Comparison of ENCODE assay signal across 26 mouse cellular contexts in genomic region chr11:82225936-82226335, GRCm38 (mm10).
DNase-seq lines count a peak whose midpoint lies in the region; ATAC-seq and TF ChIP-seq lines count a peak whose summit lies in the region.
"Had no signal": no experiment of that assay in that cellular context is flagged by ENCODE, and none has a peak within 500 bp of the region (broad histone marks: within the 10 kb centered on the region; RNA-seq: fewer than 3 reads in every experiment).

No protein-coding gene starts in this region.

- H3K4me2 ChIP-seq in hindbrain, embryonic 12.5 days (replicated peaks): no peak overlapping the region
- H3K4me2 ChIP-seq in hindbrain, embryonic 11.5 days (replicated peaks; ENCODE audit: low read depth, low read length): no peak overlapping the region
- H3K4me2 ChIP-seq in midbrain, embryonic 13.5 days (replicated peaks): no peak overlapping the region
- no peak overlapping the region for H3K4me2 ChIP-seq in midbrain, embryonic 15.5 days
- no peak overlapping the region for H3K4me2 ChIP-seq in liver, postnatal 0 days (ENCODE audit: low read depth, low read length)
- H3K4me2 ChIP-seq: forebrain, embryonic 13.5 days; heart, embryonic 12.5 days; heart, embryonic 15.5 days had no signal

- peaks cover 3% of the 10 kb centered on the region for H3K4me1 ChIP-seq in hindbrain, embryonic 12.5 days
- H3K4me1 ChIP-seq in hindbrain, embryonic 11.5 days (replicated peaks; ENCODE audit: control insufficient read depth, insufficient read depth, low read length): no peaks in the 10 kb centered on the region
- H3K4me1 ChIP-seq in midbrain, embryonic 13.5 days (replicated peaks): peaks cover 13% of the 10 kb centered on the region
- peaks cover 14% of the 10 kb centered on the region for H3K4me1 ChIP-seq in midbrain, embryonic 15.5 days
- H3K4me1 ChIP-seq in liver, postnatal 0 days (ENCODE audit: insufficient read depth): no peaks in the 10 kb centered on the region
- H3K4me1 ChIP-seq: heart, embryonic 12.5 days; heart, embryonic 15.5 days had no signal

- TF ChIP-seq EP300 in liver, postnatal 0 days (IDR thresholded peaks at IDR 0.05; ENCODE audit: low read depth): no peak

- no peak overlapping the region for H3K9ac ChIP-seq in hindbrain, embryonic 12.5 days
- H3K9ac ChIP-seq in hindbrain, embryonic 11.5 days (ENCODE audit: low read depth, low read length): no peak overlapping the region
- no peak overlapping the region for H3K9ac ChIP-seq in midbrain, embryonic 13.5 days (replicated peaks)
- H3K9ac ChIP-seq in midbrain, embryonic 15.5 days: no peak overlapping the region
- H3K9ac ChIP-seq in liver, postnatal 0 days (replicated peaks): no peak overlapping the region
- H3K9ac ChIP-seq: forebrain, embryonic 13.5 days; heart, embryonic 12.5 days; heart, embryonic 15.5 days had no signal

- H3K9me3 ChIP-seq in hindbrain, embryonic 12.5 days (replicated peaks): no peaks in the 10 kb centered on the region
- no peaks in the 10 kb centered on the region for H3K9me3 ChIP-seq in hindbrain, embryonic 11.5 days (ENCODE audit: control insufficient read depth, low read length)
- H3K9me3 ChIP-seq in midbrain, embryonic 13.5 days: no peaks in the 10 kb centered on the region
- H3K9me3 ChIP-seq in midbrain, embryonic 15.5 days: no peaks in the 10 kb centered on the region
- H3K9me3 ChIP-seq in liver, postnatal 0 days (ENCODE audit: low read length): no peaks in the 10 kb centered on the region
- H3K9me3 ChIP-seq: forebrain, embryonic 10.5 days; forebrain, embryonic 13.5 days; heart, embryonic 12.5 days; heart, embryonic 15.5 days; hindbrain, embryonic 10.5 days had no signal

- H3K27ac ChIP-seq in hindbrain, embryonic 12.5 days: 0 out of 2 replicates have a peak overlapping the region, but pooled peaks have one; percentile 48
- no peak overlapping the region; the same call in 1 of the 2 replicates for H3K27ac ChIP-seq in hindbrain, embryonic 11.5 days (ENCODE audit: low read depth, low read length)
- 0 out of 2 replicates have a peak overlapping the region, but pooled peaks have one; percentile 30 for H3K27ac ChIP-seq in midbrain, embryonic 13.5 days
- no peak overlapping the region for H3K27ac ChIP-seq in midbrain, embryonic 15.5 days
- H3K27ac ChIP-seq in liver, postnatal 0 days (ENCODE audit: low read depth): no peak overlapping the region
- H3K27ac ChIP-seq: forebrain, embryonic 10.5 days; forebrain, embryonic 13.5 days; gastrocnemius, adult 2 months; heart, embryonic 15.5 days; hindbrain, embryonic 10.5 days; hindbrain, postnatal 0 days had no signal

- TF ChIP-seq POLR2A in brain, embryonic 14.5 days (IDR thresholded peaks at IDR 0.05; ENCODE audit: borderline replicate concordance, extremely low read depth, insufficient read depth, insufficient read length, poor library complexity, severe bottlenecking): no peak

- ATAC-seq in hindbrain, embryonic 12.5 days (ENCODE audit: low FRiP score): no peak
- no peak for ATAC-seq in hindbrain, embryonic 11.5 days (ENCODE audit: low FRiP score)
- ATAC-seq in midbrain, embryonic 13.5 days: peak; percentile 48; the same call in 1 of the 2 replicates
- ATAC-seq in midbrain, embryonic 15.5 days (replicated peaks): no peak
- ATAC-seq in liver, postnatal 0 days: no peak
- ATAC-seq: activated CD4-positive, CD25-positive, alpha-beta regulatory T cell, adult 4 months; forebrain, embryonic 13.5 days; forebrain, embryonic 16.5 days; hindbrain, postnatal 0 days had no signal

- no peaks in the 10 kb centered on the region for H3K36me3 ChIP-seq in hindbrain, embryonic 12.5 days
- no peaks in the 10 kb centered on the region for H3K36me3 ChIP-seq in hindbrain, embryonic 11.5 days (ENCODE audit: control insufficient read depth, insufficient read depth, low read length)
- no peaks in the 10 kb centered on the region for H3K36me3 ChIP-seq in midbrain, embryonic 13.5 days
- H3K36me3 ChIP-seq in midbrain, embryonic 15.5 days (replicated peaks): no peaks in the 10 kb centered on the region
- no peaks in the 10 kb centered on the region for H3K36me3 ChIP-seq in liver, postnatal 0 days (replicated peaks; ENCODE audit: insufficient read depth, low read length)
- H3K36me3 ChIP-seq: forebrain, embryonic 10.5 days; heart, embryonic 12.5 days; heart, embryonic 15.5 days; hindbrain, embryonic 10.5 days had no signal

- TF ChIP-seq CTCF in brain, embryonic 14.5 days (IDR thresholded peaks at IDR 0.05; ENCODE audit: borderline replicate concordance, extremely low read depth, insufficient read depth, insufficient read length): no peak
- no peak for TF ChIP-seq CTCF in liver, postnatal 0 days (IDR thresholded peaks at IDR 0.05; ENCODE audit: low read depth)

- H3K4me3 ChIP-seq in hindbrain, embryonic 12.5 days: no peak overlapping the region
- H3K4me3 ChIP-seq in hindbrain, embryonic 11.5 days (ENCODE audit: low read depth, low read length): no peak overlapping the region
- no peak overlapping the region for H3K4me3 ChIP-seq in midbrain, embryonic 13.5 days (replicated peaks)
- H3K4me3 ChIP-seq in midbrain, embryonic 15.5 days: no peak overlapping the region
- no peak overlapping the region for H3K4me3 ChIP-seq in liver, postnatal 0 days (ENCODE audit: low read depth, low read length)
- H3K4me3 ChIP-seq: forebrain, embryonic 10.5 days; forebrain, embryonic 13.5 days; gastrocnemius, adult 2 months; heart, embryonic 12.5 days; heart, embryonic 15.5 days; hindbrain, embryonic 10.5 days had no signal

- no peak for DNase-seq in hindbrain, embryonic 11.5 days (ENCODE audit: low spot score)
- peak; percentile 48 for DNase-seq in brain, embryonic 14.5 days (ENCODE audit: low read depth)
- peak; percentile 76 for DNase-seq in retina, postnatal 1 day
- DNase-seq in liver, postnatal 0 days: no peak
- DNase-seq in kidney, postnatal 10 days: no peak
- DNase-seq: adrenal gland, adult 8-10 months; adrenal gland, postnatal 25 days; cerebellum, adult 18-20 months; cerebellum, adult 9-10 months; cerebellum, postnatal 14 days; gastrocnemius, adult 2 months; gastrocnemius, postnatal 14 days; heart, adult 11 months; heart, postnatal 10 days; heart, postnatal 36 days had no signal

- 66% methylated on average over 8 of the region's 8 CpGs for WGBS in hindbrain, embryonic 12.5 days
- WGBS in hindbrain, embryonic 11.5 days: 77% methylated on average over 8 of the region's 8 CpGs
- WGBS in midbrain, embryonic 13.5 days: 38% methylated on average over 8 of the region's 8 CpGs
- WGBS in midbrain, embryonic 15.5 days: 35% methylated on average over 8 of the region's 8 CpGs
- WGBS in liver, postnatal 0 days (ENCODE audit: insufficient replicate concordance): 69% methylated on average over 8 of the region's 8 CpGs

- H3K27me3 ChIP-seq in hindbrain, embryonic 12.5 days: 0 out of 2 replicates have a peak, but pooled peaks cover 3% of the 10 kb centered on the region
- H3K27me3 ChIP-seq in hindbrain, embryonic 11.5 days (ENCODE audit: control insufficient read depth, insufficient read depth, low read length): no peaks in the 10 kb centered on the region
- peaks cover 27% of the 10 kb centered on the region for H3K27me3 ChIP-seq in midbrain, embryonic 13.5 days
- no peaks in the 10 kb centered on the region; the same call in 1 of the 2 replicates for H3K27me3 ChIP-seq in midbrain, embryonic 15.5 days (replicated peaks)
- no peaks in the 10 kb centered on the region for H3K27me3 ChIP-seq in liver, postnatal 0 days (ENCODE audit: insufficient read depth, low read length)

Comparison
In these comparisons a context has a peak if more than half of its experiments do, and no peak if none do; other contexts are left out.
1. H3K27ac ChIP-seq: peak in hindbrain, embryonic 12.5 days (single experiment) and midbrain, embryonic 13.5 days (single experiment); none in hindbrain, embryonic 11.5 days (single experiment), midbrain, embryonic 15.5 days (single experiment) and liver, postnatal 0 days (single experiment).
2. DNase-seq: peak in brain, embryonic 14.5 days (single experiment) and retina, postnatal 1 day (single experiment); none in hindbrain, embryonic 11.5 days (single experiment), liver, postnatal 0 days (single experiment) and kidney, postnatal 10 days (single experiment).